Mouse (Mus musculus): ENCODE data around the gene Hivep3. TPM values are rescaled to one million over a fixed set of nuclear protein-coding genes. Genes with fewer than 3 reads are reported as not detected.

The Hivep3 gene
- polyA plus RNA-seq, 1 experiment from 2014 or later: 6.2 TPM

GRCm38 (mm10) chr4:119904296-119904695 is 170.7 kb downstream of the Hivep3 start:
- Histone ChIP-seq H3K9ac (ENCODE audit: low read length) (no peak overlapping the region), H3K27me3 (replicated peaks; ENCODE audit: control insufficient read depth, insufficient read depth, low read length) (no peaks in the 10 kb centered on the region), H3K4me1 (replicated peaks; ENCODE audit: control insufficient read depth, insufficient read depth, low read length) (no peaks in the 10 kb centered on the region), H3K4me2 (ENCODE audit: low read length) (no peak overlapping the region), H3K9me3 (ENCODE audit: control insufficient read depth, low read length) (no peaks in the 10 kb centered on the region), H3K36me3 (ENCODE audit: control insufficient read depth, insufficient read depth, low read length) (no peaks in the 10 kb centered on the region), H3K27ac (ENCODE audit: low read depth) (no peak overlapping the region), H3K4me3 (ENCODE audit: low read depth, low read length) (no peak overlapping the region)
- ATAC-seq (replicated peaks; ENCODE audit: low FRiP score, low TSS enrichment, low read depth): no peak
- no peak for DNase-seq (ENCODE audit: low spot score)
- WGBS: 81% methylated on average over 4 of the region's 4 CpGs

- no peaks in the 10 kb centered on the region for H3K27me3 ChIP-seq (replicated peaks; ENCODE audit: control insufficient read depth, insufficient read depth, low read length)
- no peak for ATAC-seq (replicated peaks; ENCODE audit: low FRiP score, low TSS enrichment, low read depth)
- WGBS: 84% methylated on average over 4 of the region's 4 CpGs
Measured at GRCm38 (mm10) chr4:119907106-119907505, 173.5 kb downstream of the Hivep3 start.

GRCm38 (mm10) chr4:119911071-119911904 is 177.7 kb downstream of the Hivep3 start:
- Histone ChIP-seq H3K9ac (ENCODE audit: low read length) (no peak overlapping the region), H3K9me3 (ENCODE audit: control insufficient read depth, low read length) (no peaks in the 10 kb centered on the region), H3K36me3 (ENCODE audit: control insufficient read depth, insufficient read depth, low read length) (no peaks in the 10 kb centered on the region), H3K4me3 (ENCODE audit: low read depth, low read length) (no peak overlapping the region), H3K27me3 (replicated peaks; ENCODE audit: control insufficient read depth, insufficient read depth, low read length) (no peaks in the 10 kb centered on the region), H3K4me1 (replicated peaks; ENCODE audit: control insufficient read depth, insufficient read depth, low read length) (no peaks in the 10 kb centered on the region), H3K4me2 (ENCODE audit: low read length) (no peak overlapping the region), H3K27ac (ENCODE audit: low read depth) (no peak overlapping the region)
- 73% methylated on average over 13 of the region's 13 CpGs for WGBS
- no peak for DNase-seq (ENCODE audit: low spot score)
- ATAC-seq (replicated peaks; ENCODE audit: low FRiP score, low TSS enrichment, low read depth): no peak

More at GRCm38 (mm10) chr4:119907106-119907505, 173.5 kb downstream of the Hivep3 start:
- no peaks in the 10 kb centered on the region for H3K36me3 ChIP-seq (ENCODE audit: control insufficient read depth, insufficient read depth, low read length)
- DNase-seq (ENCODE audit: low spot score): no peak
- H3K9me3 ChIP-seq (ENCODE audit: control insufficient read depth, low read length): no peaks in the 10 kb centered on the region
- no peak overlapping the region for H3K4me2 ChIP-seq (ENCODE audit: low read length)
- no peak overlapping the region for H3K4me3 ChIP-seq (ENCODE audit: low read depth, low read length)
- H3K9ac ChIP-seq (ENCODE audit: low read length): no peak overlapping the region
- no peak overlapping the region for H3K27ac ChIP-seq (ENCODE audit: low read depth)
- no peaks in the 10 kb centered on the region for H3K4me1 ChIP-seq (replicated peaks; ENCODE audit: control insufficient read depth, insufficient read depth, low read length)

- H3K9me3 ChIP-seq (ENCODE audit: control insufficient read depth, low read length): no peaks in the 10 kb centered on the region
- no peak overlapping the region for H3K27ac ChIP-seq (ENCODE audit: low read depth)
- no peaks in the 10 kb centered on the region for H3K27me3 ChIP-seq (replicated peaks; ENCODE audit: control insufficient read depth, insufficient read depth, low read length)
- ATAC-seq (replicated peaks; ENCODE audit: low FRiP score, low TSS enrichment, low read depth) (no peak), DNase-seq (ENCODE audit: low spot score) (no peak)
- H3K4me1 ChIP-seq (replicated peaks; ENCODE audit: control insufficient read depth, insufficient read depth, low read length): no peaks in the 10 kb centered on the region
- 61% methylated on average over 2 of the region's 2 CpGs for WGBS
- H3K4me2 ChIP-seq (ENCODE audit: low read length): no peak overlapping the region
- H3K36me3 ChIP-seq (ENCODE audit: control insufficient read depth, insufficient read depth, low read length): no peaks in the 10 kb centered on the region
- no peak overlapping the region for H3K9ac ChIP-seq (ENCODE audit: low read length)
- H3K4me3 ChIP-seq (ENCODE audit: low read depth, low read length): no peak overlapping the region
Measured at GRCm38 (mm10) chr4:119912216-119912615, 178.6 kb downstream of the Hivep3 start.

GRCm38 (mm10) chr4:119914194-119914593 is 180.6 kb downstream of the Hivep3 start:
- ATAC-seq (replicated peaks; ENCODE audit: low FRiP score, low TSS enrichment, low read depth): no peak
- Histone ChIP-seq H3K4me2 (ENCODE audit: low read length) (no peak overlapping the region), H3K4me3 (ENCODE audit: low read depth, low read length) (no peak overlapping the region), H3K4me1 (replicated peaks; ENCODE audit: control insufficient read depth, insufficient read depth, low read length) (no peaks in the 10 kb centered on the region), H3K27ac (ENCODE audit: low read depth) (no peak overlapping the region), H3K9me3 (ENCODE audit: control insufficient read depth, low read length) (no peaks in the 10 kb centered on the region), H3K36me3 (ENCODE audit: control insufficient read depth, insufficient read depth, low read length) (no peaks in the 10 kb centered on the region), H3K9ac (ENCODE audit: low read length) (no peak overlapping the region), H3K27me3 (replicated peaks; ENCODE audit: control insufficient read depth, insufficient read depth, low read length) (no peaks in the 10 kb centered on the region)
- no peak for DNase-seq (ENCODE audit: low spot score)
- WGBS: 25% methylated on average over 4 of the region's 4 CpGs

GRCm38 (mm10) chr4:119915069-119915468 is 181.5 kb downstream of the Hivep3 start:
- DNase-seq (ENCODE audit: low spot score) (peak; percentile 55), ATAC-seq (replicated peaks; ENCODE audit: low FRiP score, low TSS enrichment, low read depth) (no peak)
- no peak overlapping the region for H3K4me3 ChIP-seq (ENCODE audit: low read depth, low read length)
- H3K4me1 ChIP-seq (replicated peaks; ENCODE audit: control insufficient read depth, insufficient read depth, low read length): no peaks in the 10 kb centered on the region
- H3K36me3 ChIP-seq (ENCODE audit: control insufficient read depth, insufficient read depth, low read length): no peaks in the 10 kb centered on the region
- 59% methylated on average over 2 of the region's 2 CpGs for WGBS
- H3K9ac ChIP-seq (ENCODE audit: low read length): no peak overlapping the region
- no peaks in the 10 kb centered on the region for H3K9me3 ChIP-seq (ENCODE audit: control insufficient read depth, low read length)
- H3K4me2 ChIP-seq (ENCODE audit: low read length): no peak overlapping the region
- H3K27me3 ChIP-seq (replicated peaks; ENCODE audit: control insufficient read depth, insufficient read depth, low read length): no peaks in the 10 kb centered on the region
- no peak overlapping the region for H3K27ac ChIP-seq (ENCODE audit: low read depth)

- no peak for ATAC-seq (replicated peaks; ENCODE audit: low FRiP score, low TSS enrichment, low read depth)
- no peaks in the 10 kb centered on the region for H3K27me3 ChIP-seq (replicated peaks; ENCODE audit: control insufficient read depth, insufficient read depth, low read length)
- H3K4me3 ChIP-seq (ENCODE audit: low read depth, low read length): no peak overlapping the region
- no peaks in the 10 kb centered on the region for H3K9me3 ChIP-seq (ENCODE audit: control insufficient read depth, low read length)
- 75% methylated on average over 7 of the region's 7 CpGs for WGBS
- no peaks in the 10 kb centered on the region for H3K36me3 ChIP-seq (ENCODE audit: control insufficient read depth, insufficient read depth, low read length)
- H3K4me1 ChIP-seq (replicated peaks; ENCODE audit: control insufficient read depth, insufficient read depth, low read length): no peaks in the 10 kb centered on the region
- no peak for DNase-seq (ENCODE audit: low spot score)
- H3K27ac ChIP-seq (ENCODE audit: low read depth): no peak overlapping the region
- no peak overlapping the region for H3K4me2 ChIP-seq (ENCODE audit: low read length)
- no peak overlapping the region for H3K9ac ChIP-seq (ENCODE audit: low read length)
Measured at GRCm38 (mm10) chr4:119917502-119917901, 183.9 kb downstream of the Hivep3 start.

GRCm38 (mm10) chr4:119919349-119919748 is 185.8 kb downstream of the Hivep3 start:
- Histone ChIP-seq H3K4me1 (replicated peaks; ENCODE audit: control insufficient read depth, insufficient read depth, low read length) (no peaks in the 10 kb centered on the region), H3K36me3 (ENCODE audit: control insufficient read depth, insufficient read depth, low read length) (no peaks in the 10 kb centered on the region), H3K9me3 (ENCODE audit: control insufficient read depth, low read length) (no peaks in the 10 kb centered on the region), H3K4me2 (ENCODE audit: low read length) (no peak overlapping the region), H3K4me3 (ENCODE audit: low read depth, low read length) (no peak overlapping the region), H3K27me3 (replicated peaks; ENCODE audit: control insufficient read depth, insufficient read depth, low read length) (no peaks in the 10 kb centered on the region), H3K9ac (ENCODE audit: low read length) (no peak overlapping the region), H3K27ac (ENCODE audit: low read depth) (no peak overlapping the region)
- ATAC-seq (replicated peaks; ENCODE audit: low FRiP score, low TSS enrichment, low read depth): no peak
- WGBS: 73% methylated on average over 5 of the region's 5 CpGs
- DNase-seq (ENCODE audit: low spot score): no peak
